Mouse (Mus musculus) embryonic facial prominence, embryonic 13.5 days (tissue): ENCODE data around the gene Tfpt. TPM values are rescaled to one million over a fixed set of nuclear protein-coding genes. Genes with fewer than 3 reads are reported as not detected.

Source experiments
- ATAC-seq: fragments of 200-750 bp; cut with Nextera tagmentation; 2 replicates; pipeline ENCODE4 v1.8.0; 2017; ENCODE audit warnings: low read depth; ENCODE audit not compliant: insufficient number of reproducible peaks, insufficient read depth, low FRiP score, low TSS enrichment
- H3K27ac ChIP-seq: fragments of 300-500 bp; sonication (generic); 2 replicates; pipeline ENCODE4 v1.5.1; 2015; ENCODE audit warnings: moderate library complexity, mild to moderate bottlenecking, inconsistent platforms
- H3K27me3 ChIP-seq: fragments of 300-500 bp; sonication (generic); 2 replicates; pipeline ENCODE4 v1.6.1; 2015; ENCODE audit warnings: mild to moderate bottlenecking, inconsistent platforms
- H3K36me3 ChIP-seq: fragments of 300-500 bp; sonication (generic); 2 replicates; pipeline ENCODE4 v1.6.1; 2015; ENCODE audit warnings: mild to moderate bottlenecking, inconsistent platforms
- H3K4me1 ChIP-seq: fragments of 300-500 bp; sonication (generic); 2 replicates; pipeline ENCODE4 v1.6.1; 2015; ENCODE audit warnings: inconsistent platforms
- H3K4me2 ChIP-seq: fragments of 300-500 bp; sonication (generic); 2 replicates; pipeline ENCODE4 v1.6.1; 2015; ENCODE audit warnings: moderate library complexity, mild to moderate bottlenecking, inconsistent platforms
- H3K4me3 ChIP-seq: fragments of 300-500 bp; sonication (generic); 2 replicates; pipeline ENCODE4 v1.5.1; 2015; ENCODE audit warnings: mild to moderate bottlenecking, inconsistent platforms
- H3K9ac ChIP-seq: fragments of 300-500 bp; sonication (generic); 2 replicates; pipeline ENCODE4 v1.6.1; 2015; ENCODE audit warnings: mild to moderate bottlenecking, inconsistent platforms
- H3K9me3 ChIP-seq: fragments of 300-500 bp; sonication (generic); 2 replicates; pipeline ENCODE4 v1.6.1; 2016; ENCODE audit warnings: inconsistent platforms
- WGBS: fragments of 180-500 bp; shearing (Covaris S2); methylation state at CpG from one replicate; pipeline ENCODE4 v1.1.7; 2015; ENCODE audit warnings: mixed read lengths; 5-methylcytosine and 5-hydroxymethylcytosine counted together
- polyA plus RNA-seq: library from polyadenylated mRNA; unstranded; fragments of >200 nt; fragmentation: Nextera tagmentation; extraction: Ambion mirVana; gene quantifications from 2 replicates; pipeline ENCODE4 v1.2.1, GENCODE M21; 2015

Gene Tfpt
- polyA plus RNA-seq, 1 experiment from 2014 or later = 29.6 TPM

- ATAC-seq = no peak
- peak overlapping the region; percentile 86 for H3K4me2 ChIP-seq
- peaks cover 25% of the 10 kb centered on the region for H3K36me3 ChIP-seq
- no peaks in the 10 kb centered on the region for H3K27me3 ChIP-seq
- H3K27ac ChIP-seq = no peak overlapping the region
- no peaks in the 10 kb centered on the region for H3K9me3 ChIP-seq
- H3K9ac ChIP-seq = peak overlapping the region; percentile 99
- H3K4me1 ChIP-seq = peaks cover 27% of the 10 kb centered on the region
- 66% methylated on average over 4 of the region's 4 CpGs for WGBS
- H3K4me3 ChIP-seq = peak overlapping the region; percentile 97
Observed at GRCm38 (mm10) chr7:3646641-3647040, 16.9 kb upstream of the Tfpt start.

GRCm38 (mm10) chr7:3646188-3646587 is 16.5 kb upstream of the Tfpt start:
- no peaks in the 10 kb centered on the region for H3K9me3 ChIP-seq
- peaks cover 27% of the 10 kb centered on the region for H3K4me1 ChIP-seq
- H3K36me3 ChIP-seq = peaks cover 25% of the 10 kb centered on the region
- peak overlapping the region; percentile 97 for H3K4me3 ChIP-seq
- no peaks in the 10 kb centered on the region for H3K27me3 ChIP-seq
- no peak for ATAC-seq
- 20% methylated on average over 9 of the region's 9 CpGs for WGBS
- peak overlapping the region; percentile 99 for H3K9ac ChIP-seq
- peak overlapping the region; percentile 98; the same call in 1 of the 2 replicates for H3K27ac ChIP-seq
- H3K4me2 ChIP-seq = peak overlapping the region; percentile 86

- peak overlapping the region; percentile 97 for H3K4me3 ChIP-seq
- peak overlapping the region; percentile 98 for H3K27ac ChIP-seq
- H3K27me3 ChIP-seq = no peaks in the 10 kb centered on the region
- peaks cover 25% of the 10 kb centered on the region for H3K36me3 ChIP-seq
- peak overlapping the region; percentile 86 for H3K4me2 ChIP-seq
- H3K4me1 ChIP-seq = peaks cover 27% of the 10 kb centered on the region
- H3K9me3 ChIP-seq = no peaks in the 10 kb centered on the region
- WGBS = under 1% methylated on average over 52 of the region's 58 CpGs
- peak overlapping the region; percentile 99 for H3K9ac ChIP-seq
- peak; percentile 0; the same call in 1 of the 2 replicates for ATAC-seq
Observed at GRCm38 (mm10) chr7:3645488-3646025, 15.8 kb upstream of the Tfpt start.

GRCm38 (mm10) chr7:3644672-3645487 is 15.2 kb upstream of the Tfpt start, which contains the start of gene Cnot3:
Gene Cnot3, plus strand, starts transcription at chr7:3645268.
- Histone ChIP-seq H3K9me3 (no peaks in the 10 kb centered on the region), H3K27ac (peak within 1 kb of the TSS; percentile 98), H3K4me3 (peak within 1 kb of the TSS; percentile 97), H3K4me2 (peak within 1 kb of the TSS; percentile 86), H3K36me3 (peaks cover 25% of the 10 kb centered on the region), H3K4me1 (peaks cover 27% of the 10 kb centered on the region), H3K9ac (peak within 1 kb of the TSS; percentile 99), H3K27me3 (no peaks in the 10 kb centered on the region)
- peak; percentile 99 for ATAC-seq
- under 1% methylated on average over 53 of the region's 58 CpGs for WGBS

GRCm38 (mm10) chr7:3644348-3644671 is 14.6 kb upstream of the Tfpt start:
- H3K4me3 ChIP-seq = peak overlapping the region; percentile 97
- no peak overlapping the region; the same call in 1 of the 2 replicates for H3K27ac ChIP-seq
- WGBS = 1% methylated on average over 11 of the region's 11 CpGs
- H3K9me3 ChIP-seq = no peaks in the 10 kb centered on the region
- peak overlapping the region; percentile 58 for H3K4me2 ChIP-seq
- no peak for ATAC-seq
- H3K9ac ChIP-seq = no peak overlapping the region
- peaks cover 27% of the 10 kb centered on the region for H3K4me1 ChIP-seq
- H3K36me3 ChIP-seq = peaks cover 27% of the 10 kb centered on the region
- no peaks in the 10 kb centered on the region for H3K27me3 ChIP-seq

GRCm38 (mm10) chr7:3643843-3644242 is 14.1 kb upstream of the Tfpt start:
- no peaks in the 10 kb centered on the region for H3K9me3 ChIP-seq
- peak overlapping the region; percentile 58 for H3K4me2 ChIP-seq
- 20% methylated on average over 9 of the region's 9 CpGs for WGBS
- H3K9ac ChIP-seq = no peak overlapping the region
- no peaks in the 10 kb centered on the region for H3K27me3 ChIP-seq
- H3K36me3 ChIP-seq = peaks cover 31% of the 10 kb centered on the region
- H3K27ac ChIP-seq = no peak overlapping the region; the same call in 1 of the 2 replicates
- H3K4me1 ChIP-seq = peaks cover 27% of the 10 kb centered on the region
- no peak for ATAC-seq
- H3K4me3 ChIP-seq = peak overlapping the region; percentile 97

- Histone ChIP-seq H3K9me3 (no peaks in the 10 kb centered on the region), H3K36me3 (peaks cover 36% of the 10 kb centered on the region), H3K9ac (no peak overlapping the region), H3K27me3 (no peaks in the 10 kb centered on the region), H3K27ac (no peak overlapping the region), H3K4me1 (peaks cover 22% of the 10 kb centered on the region), H3K4me2 (peak overlapping the region; percentile 58; the same call in 1 of the 2 replicates), H3K4me3 (no peak overlapping the region)
- no peak for ATAC-seq
- 74% methylated on average over 5 of the region's 5 CpGs for WGBS
Observed at GRCm38 (mm10) chr7:3643412-3643811, 13.7 kb upstream of the Tfpt start.

GRCm38 (mm10) chr7:3630478-3630815 is 718 bp upstream of the Tfpt start:
- Histone ChIP-seq H3K27me3 (no peaks in the 10 kb centered on the region), H3K27ac (no peak overlapping the region), H3K9me3 (no peaks in the 10 kb centered on the region), H3K4me1 (peaks cover 25% of the 10 kb centered on the region), H3K36me3 (peaks cover 43% of the 10 kb centered on the region), H3K9ac (peak overlapping the region; percentile 87), H3K4me3 (peak overlapping the region; percentile 75), H3K4me2 (peak overlapping the region; percentile 99)
- 56% methylated on average over 3 of the region's 3 CpGs for WGBS
- ATAC-seq = no peak

GRCm38 (mm10) chr7:3629030-3629429 is 699 bp downstream of the Tfpt start:
- ATAC-seq = no peak
- no peaks in the 10 kb centered on the region for H3K27me3 ChIP-seq
- peaks cover 36% of the 10 kb centered on the region for H3K36me3 ChIP-seq
- peaks cover 25% of the 10 kb centered on the region for H3K4me1 ChIP-seq
- H3K4me3 ChIP-seq = peak overlapping the region; percentile 75
- 39% methylated on average over 4 of the region's 4 CpGs for WGBS
- peak overlapping the region; percentile 87 for H3K9ac ChIP-seq
- peak overlapping the region; percentile 84; the same call in 1 of the 2 replicates for H3K27ac ChIP-seq
- peak overlapping the region; percentile 99 for H3K4me2 ChIP-seq
- no peaks in the 10 kb centered on the region for H3K9me3 ChIP-seq

- peaks cover 31% of the 10 kb centered on the region for H3K36me3 ChIP-seq
- under 1% methylated on average over 32 of the region's 32 CpGs for WGBS
- no peaks in the 10 kb centered on the region for H3K9me3 ChIP-seq
- peaks cover 6% of the 10 kb centered on the region for H3K4me1 ChIP-seq
- ATAC-seq = peak; percentile 92
- peak within 1 kb of the TSS; percentile 89 for H3K9ac ChIP-seq
- H3K27me3 ChIP-seq = no peaks in the 10 kb centered on the region
- H3K4me2 ChIP-seq = peak within 1 kb of the TSS; percentile 85
- H3K4me3 ChIP-seq = peak within 1 kb of the TSS; percentile 82
- peak within 1 kb of the TSS; percentile 73 for H3K27ac ChIP-seq
Observed at GRCm38 (mm10) chr7:3617242-3617995, 12.3 kb downstream of the Tfpt start, which contains the start of gene Ndufa3. Gene Ndufa3, plus strand, starts transcription at chr7:3617373.

- no peak for ATAC-seq
- Histone ChIP-seq H3K27me3 (no peaks in the 10 kb centered on the region), H3K27ac (no peak overlapping the region), H3K4me2 (0 out of 2 replicates have a peak overlapping the region, but pooled peaks have one; percentile 26), H3K36me3 (peaks cover 25% of the 10 kb centered on the region), H3K9me3 (no peaks in the 10 kb centered on the region), H3K4me1 (peaks cover 6% of the 10 kb centered on the region), H3K4me3 (peak overlapping the region; percentile 82), H3K9ac (no peak overlapping the region)
- WGBS = 37% methylated on average over 6 of the region's 6 CpGs
Observed at GRCm38 (mm10) chr7:3616389-3617241, 13.1 kb downstream of the Tfpt start.
